Comparison of ENCODE assay signal across 8 mouse cellular contexts in genomic region chr19:41847091-41847581, GRCm38 (mm10). TPM values are rescaled to one million over a fixed set of nuclear protein-coding genes. Genes with fewer than 3 reads are reported as not detected.
DNase-seq lines count a peak whose midpoint lies in the region; ATAC-seq and TF ChIP-seq lines count a peak whose summit lies in the region.

No protein-coding gene starts in this region.

- peak; percentile 36 to 44 for DNase-seq in B cell, adult 2 months
- peak; percentile 23 for DNase-seq in adrenal gland, adult 8-10 months
- peak; percentile 38 for DNase-seq in embryonic facial prominence, embryonic 14.5 days (ENCODE audit: low spot score)
- DNase-seq in liver, postnatal 0 days = peak; percentile 68
- peak; percentile 58 for DNase-seq in thymus, postnatal 14 days

- 0 out of 2 replicates have a peak, but pooled peaks have one; percentile 6 for TF ChIP-seq CTCF in liver, postnatal 0 days (IDR thresholded peaks at IDR 0.05; ENCODE audit: low read depth)

- 0 out of 2 replicates have a peak, but pooled peaks cover 4% of the 10 kb centered on the region for H3K27me3 ChIP-seq in embryonic facial prominence, embryonic 14.5 days (replicated peaks; ENCODE audit: control insufficient read depth, insufficient read depth, low read length)
- no peaks in the 10 kb centered on the region for H3K27me3 ChIP-seq in heart, embryonic 13.5 days (replicated peaks)
- no peaks in the 10 kb centered on the region for H3K27me3 ChIP-seq in kidney, embryonic 16.5 days (ENCODE audit: insufficient read depth, low read length)
- no peaks in the 10 kb centered on the region for H3K27me3 ChIP-seq in liver, postnatal 0 days (ENCODE audit: insufficient read depth, low read length)
- H3K27me3 ChIP-seq in neural tube, embryonic 14.5 days (ENCODE audit: control insufficient read depth, insufficient read depth, low read length) = no peaks in the 10 kb centered on the region

- WGBS in embryonic facial prominence, embryonic 14.5 days = 0% methylated on average over 28 of the region's 64 CpGs
- under 1% methylated on average over 60 of the region's 64 CpGs for WGBS in heart, embryonic 13.5 days
- under 1% methylated on average over 64 of the region's 64 CpGs for WGBS in kidney, embryonic 16.5 days
- WGBS in liver, postnatal 0 days (ENCODE audit: insufficient replicate concordance) = under 1% methylated on average over 32 of the region's 64 CpGs
- WGBS in neural tube, embryonic 14.5 days = under 1% methylated on average over 58 of the region's 64 CpGs

- peak overlapping the region; percentile 99 for H3K4me2 ChIP-seq in embryonic facial prominence, embryonic 14.5 days (ENCODE audit: low read depth, low read length)
- H3K4me2 ChIP-seq in heart, embryonic 13.5 days = peak overlapping the region; percentile 92
- H3K4me2 ChIP-seq in kidney, embryonic 16.5 days (replicated peaks; ENCODE audit: low read depth, low read length) = peak overlapping the region; percentile 97
- H3K4me2 ChIP-seq in liver, postnatal 0 days (ENCODE audit: low read depth, low read length) = peak overlapping the region; percentile 85
- H3K4me2 ChIP-seq in neural tube, embryonic 14.5 days (ENCODE audit: low read depth, low read length) = peak overlapping the region; percentile 91

- no peak for TF ChIP-seq EP300 in liver, postnatal 0 days (IDR thresholded peaks at IDR 0.05; ENCODE audit: low read depth)

- H3K27ac ChIP-seq in embryonic facial prominence, embryonic 14.5 days (replicated peaks; ENCODE audit: low read depth, low read length) = peak overlapping the region; percentile 90
- H3K27ac ChIP-seq in heart, embryonic 13.5 days (replicated peaks) = peak overlapping the region; percentile 81
- H3K27ac ChIP-seq in kidney, embryonic 16.5 days (ENCODE audit: low read length) = peak overlapping the region; percentile 94
- peak overlapping the region; percentile 96 for H3K27ac ChIP-seq in liver, postnatal 0 days (ENCODE audit: low read depth)
- peak overlapping the region; percentile 89 for H3K27ac ChIP-seq in neural tube, embryonic 14.5 days (ENCODE audit: low read depth, low read length)

- no peak; the same call in 1 of the 2 replicates for ATAC-seq in embryonic facial prominence, embryonic 14.5 days (ENCODE audit: low read depth)
- peak; percentile 23; the same call in 1 of the 2 replicates for ATAC-seq in heart, embryonic 13.5 days (ENCODE audit: extremely low read depth, insufficient number of reproducible peaks, low FRiP score, low TSS enrichment)
- no peak for ATAC-seq in kidney, embryonic 16.5 days (ENCODE audit: low FRiP score, low TSS enrichment)
- ATAC-seq in liver, postnatal 0 days = peak; percentile 21
- peak; percentile 9 for ATAC-seq in neural tube, embryonic 14.5 days (ENCODE audit: low read depth)

- peaks cover 19% of the 10 kb centered on the region for H3K4me1 ChIP-seq in embryonic facial prominence, embryonic 14.5 days (ENCODE audit: control insufficient read depth, insufficient read depth, low read length)
- peaks cover 13% of the 10 kb centered on the region for H3K4me1 ChIP-seq in heart, embryonic 13.5 days
- peaks cover 29% of the 10 kb centered on the region for H3K4me1 ChIP-seq in kidney, embryonic 16.5 days (ENCODE audit: insufficient read depth, low read length)
- H3K4me1 ChIP-seq in liver, postnatal 0 days (ENCODE audit: insufficient read depth) = peaks cover 14% of the 10 kb centered on the region
- H3K4me1 ChIP-seq in neural tube, embryonic 14.5 days (ENCODE audit: control insufficient read depth, insufficient read depth, low read length) = peaks cover 25% of the 10 kb centered on the region

- H3K4me3 ChIP-seq in embryonic facial prominence, embryonic 14.5 days (ENCODE audit: low read depth, low read length) = peak overlapping the region; percentile 74
- peak overlapping the region; percentile 83 for H3K4me3 ChIP-seq in heart, embryonic 13.5 days
- peak overlapping the region; percentile 74 for H3K4me3 ChIP-seq in kidney, embryonic 16.5 days (ENCODE audit: low read length)
- H3K4me3 ChIP-seq in liver, postnatal 0 days (ENCODE audit: low read depth, low read length) = peak overlapping the region; percentile 92
- H3K4me3 ChIP-seq in neural tube, embryonic 14.5 days (ENCODE audit: low read depth, low read length) = peak overlapping the region; percentile 82

- no peaks in the 10 kb centered on the region for H3K9me3 ChIP-seq in embryonic facial prominence, embryonic 14.5 days (ENCODE audit: control insufficient read depth, low read length)
- no peaks in the 10 kb centered on the region for H3K9me3 ChIP-seq in heart, embryonic 13.5 days
- H3K9me3 ChIP-seq in kidney, embryonic 16.5 days (ENCODE audit: low read length) = no peaks in the 10 kb centered on the region
- H3K9me3 ChIP-seq in liver, postnatal 0 days (ENCODE audit: low read length) = no peaks in the 10 kb centered on the region
- no peaks in the 10 kb centered on the region for H3K9me3 ChIP-seq in neural tube, embryonic 14.5 days (ENCODE audit: control insufficient read depth, low read length)

- peak overlapping the region; percentile 79 for H3K9ac ChIP-seq in embryonic facial prominence, embryonic 14.5 days (ENCODE audit: low read depth, low read length)
- peak overlapping the region; percentile 85 for H3K9ac ChIP-seq in heart, embryonic 13.5 days
- peak overlapping the region; percentile 80 for H3K9ac ChIP-seq in kidney, embryonic 16.5 days (replicated peaks; ENCODE audit: low read length)
- peak overlapping the region; percentile 83 for H3K9ac ChIP-seq in liver, postnatal 0 days (replicated peaks)
- peak overlapping the region; percentile 82 for H3K9ac ChIP-seq in neural tube, embryonic 14.5 days (replicated peaks; ENCODE audit: low read depth, low read length)

- no peaks in the 10 kb centered on the region for H3K36me3 ChIP-seq in embryonic facial prominence, embryonic 14.5 days (ENCODE audit: control insufficient read depth, insufficient read depth, low read length)
- no peaks in the 10 kb centered on the region for H3K36me3 ChIP-seq in heart, embryonic 13.5 days
- H3K36me3 ChIP-seq in kidney, embryonic 16.5 days (ENCODE audit: insufficient read depth, low read length) = no peaks in the 10 kb centered on the region
- no peaks in the 10 kb centered on the region for H3K36me3 ChIP-seq in liver, postnatal 0 days (replicated peaks; ENCODE audit: insufficient read depth, low read length)
- no peaks in the 10 kb centered on the region for H3K36me3 ChIP-seq in neural tube, embryonic 14.5 days (ENCODE audit: control insufficient read depth, insufficient read depth, low read length)

RNA-seq across cellular contexts. Expression of gene Frat2, which starts 0.8 kb away (rescaled TPM):
- 1 to 10 TPM; 1.8 to 4.4 (median 3.8) TPM for total RNA-seq in adrenal gland, adult 8-10 months (2022)
- polyA plus RNA-seq in embryonic facial prominence, embryonic 14.5 days (2014; fragmentation: Nextera tagmentation; extraction: Ambion mirVana) = 2.8 and 3.2 TPM in 2 replicates
- 1.6 and 2.1 TPM in 2 replicates for polyA plus RNA-seq in heart, embryonic 13.5 days (2015; fragmentation: Nextera tagmentation; extraction: Ambion mirVana)
- polyA plus RNA-seq in kidney, embryonic 16.5 days (2015; fragmentation: Nextera tagmentation; extraction: Ambion mirVana) = 3.7 and 4.7 TPM in 2 replicates
- polyA plus RNA-seq in liver, postnatal 0 days (2015; fragmentation: Nextera tagmentation; extraction: Ambion mirVana) = 3.3 and 3.7 TPM in 2 replicates
- 5.4 and 12.0 TPM in 2 replicates for polyA plus RNA-seq in neural tube, embryonic 14.5 days (2014; fragmentation: Nextera tagmentation; extraction: Ambion mirVana)

RNA-seq across cellular contexts. Expression of gene Frat1, which starts 17.4 kb away (rescaled TPM):
- 1 to 10 TPM; 7.5 to 9.2 (median 8.8) TPM for total RNA-seq in adrenal gland, adult 8-10 months (2022)
- 4.5 and 6.4 TPM in 2 replicates for polyA plus RNA-seq in embryonic facial prominence, embryonic 14.5 days (2014; fragmentation: Nextera tagmentation; extraction: Ambion mirVana)
- polyA plus RNA-seq in heart, embryonic 13.5 days (2015; fragmentation: Nextera tagmentation; extraction: Ambion mirVana) = 2.1 and 2.2 TPM in 2 replicates
- polyA plus RNA-seq in kidney, embryonic 16.5 days (2015; fragmentation: Nextera tagmentation; extraction: Ambion mirVana) = 6.2 and 6.5 TPM in 2 replicates
- polyA plus RNA-seq in liver, postnatal 0 days (2015; fragmentation: Nextera tagmentation; extraction: Ambion mirVana) = 7.8 and 8.1 TPM in 2 replicates
- polyA plus RNA-seq in neural tube, embryonic 14.5 days (2014; fragmentation: Nextera tagmentation; extraction: Ambion mirVana) = 25.0 and 31.4 TPM in 2 replicates

RNA-seq across cellular contexts. Expression of gene Arhgap19, which starts 45.3 kb away (rescaled TPM):
- 1 to 10 TPM; 4.5 to 8.6 (median 7.2) TPM for total RNA-seq in adrenal gland, adult 8-10 months (2022)
- polyA plus RNA-seq in embryonic facial prominence, embryonic 14.5 days (2014; fragmentation: Nextera tagmentation; extraction: Ambion mirVana) = 17.5 and 21.2 TPM in 2 replicates
- polyA plus RNA-seq in heart, embryonic 13.5 days (2015; fragmentation: Nextera tagmentation; extraction: Ambion mirVana) = 11.9 and 13.4 TPM in 2 replicates
- polyA plus RNA-seq in kidney, embryonic 16.5 days (2015; fragmentation: Nextera tagmentation; extraction: Ambion mirVana) = 28.0 and 31.1 TPM in 2 replicates
- 10.5 and 12.9 TPM in 2 replicates for polyA plus RNA-seq in liver, postnatal 0 days (2015; fragmentation: Nextera tagmentation; extraction: Ambion mirVana)
- polyA plus RNA-seq in neural tube, embryonic 14.5 days (2014; fragmentation: Nextera tagmentation; extraction: Ambion mirVana) = 3.6 and 5.9 TPM in 2 replicates

RNA-seq across cellular contexts. Expression of gene Rrp12, which starts 48.8 kb away (rescaled TPM):
- 10 to 100 TPM; 15.8 to 17.9 (median 17.0) TPM for total RNA-seq in adrenal gland, adult 8-10 months (2022)
- 13.8 and 15.0 TPM in 2 replicates for polyA plus RNA-seq in embryonic facial prominence, embryonic 14.5 days (2014; fragmentation: Nextera tagmentation; extraction: Ambion mirVana)
- 10.4 and 11.8 TPM in 2 replicates for polyA plus RNA-seq in heart, embryonic 13.5 days (2015; fragmentation: Nextera tagmentation; extraction: Ambion mirVana)
- polyA plus RNA-seq in kidney, embryonic 16.5 days (2015; fragmentation: Nextera tagmentation; extraction: Ambion mirVana) = 16.9 and 18.8 TPM in 2 replicates
- polyA plus RNA-seq in liver, postnatal 0 days (2015; fragmentation: Nextera tagmentation; extraction: Ambion mirVana) = 4.1 and 4.3 TPM in 2 replicates
- polyA plus RNA-seq in neural tube, embryonic 14.5 days (2014; fragmentation: Nextera tagmentation; extraction: Ambion mirVana) = 10.7 and 14.7 TPM in 2 replicates

Comparison
In these comparisons a context has a peak if more than half of its experiments do, and no peak if none do; other contexts are left out.
1. ATAC-seq: peak in heart, embryonic 13.5 days (single experiment), liver, postnatal 0 days (single experiment) and neural tube, embryonic 14.5 days (single experiment); none in embryonic facial prominence, embryonic 14.5 days (single experiment) and kidney, embryonic 16.5 days (single experiment).
2. Peak in every context shown above with its lines, with median percentiles within 50 percentile points of each other: DNase-seq, H3K27ac ChIP-seq, H3K4me2 ChIP-seq, H3K4me3 ChIP-seq and H3K9ac ChIP-seq.